Mouse (Mus musculus): ENCODE measurements around the gene Ptgir. TPM values are rescaled to one million over a fixed set of nuclear protein-coding genes. Genes with fewer than 3 reads are reported as not detected.

Ptgir gene
- polyA plus RNA-seq, 1 experiment from 2014 or later = 1.6 TPM

DNA sequence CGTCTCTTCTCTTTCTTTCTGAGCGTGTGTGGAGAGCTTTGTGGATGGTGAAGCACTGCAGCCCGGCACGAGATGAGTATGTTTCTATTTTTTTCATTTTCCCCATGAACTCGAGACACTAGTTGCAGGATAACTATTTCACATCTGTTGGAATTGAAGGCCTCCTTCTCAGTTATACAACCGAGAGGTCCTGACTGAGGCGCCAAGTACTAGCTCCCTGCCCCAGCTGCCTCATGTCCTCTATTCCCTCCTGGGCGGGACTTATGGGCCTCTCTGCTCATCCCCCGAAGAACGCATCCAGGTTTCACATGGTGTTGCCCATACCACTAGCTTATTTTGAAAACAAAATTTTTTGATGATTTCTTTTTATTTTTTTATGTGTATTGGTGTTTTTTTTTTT is 10.8 kb upstream of the Ptgir start:
- Histone ChIP-seq H3K4me1 (ENCODE audit: insufficient read depth) (peaks cover 8% of the 10 kb centered on the region; the same call in 1 of the 2 replicates), H3K27me3 (ENCODE audit: insufficient read depth, low read length) (peaks cover 20% of the 10 kb centered on the region), H3K9ac (peak overlapping the region; percentile 9; the same call in 1 of the 2 replicates), H3K9me3 (ENCODE audit: low read depth, low read length) (no peaks in the 10 kb centered on the region), H3K4me3 (ENCODE audit: low read depth, low read length) (peak overlapping the region; percentile 21; the same call in 1 of the 2 replicates), H3K4me2 (peak overlapping the region; percentile 60), H3K36me3 (ENCODE audit: insufficient read depth) (no peaks in the 10 kb centered on the region), H3K27ac (ENCODE audit: low read depth) (no peak overlapping the region)
- WGBS = 24% methylated on average over 10 of the region's 10 CpGs
- DNase-seq (no peak), ATAC-seq (ENCODE audit: insufficient read depth) (no peak)
- TF ChIP-seq CTCF (IDR thresholded peaks at IDR 0.05; ENCODE audit: low read depth) = no peak

DNA sequence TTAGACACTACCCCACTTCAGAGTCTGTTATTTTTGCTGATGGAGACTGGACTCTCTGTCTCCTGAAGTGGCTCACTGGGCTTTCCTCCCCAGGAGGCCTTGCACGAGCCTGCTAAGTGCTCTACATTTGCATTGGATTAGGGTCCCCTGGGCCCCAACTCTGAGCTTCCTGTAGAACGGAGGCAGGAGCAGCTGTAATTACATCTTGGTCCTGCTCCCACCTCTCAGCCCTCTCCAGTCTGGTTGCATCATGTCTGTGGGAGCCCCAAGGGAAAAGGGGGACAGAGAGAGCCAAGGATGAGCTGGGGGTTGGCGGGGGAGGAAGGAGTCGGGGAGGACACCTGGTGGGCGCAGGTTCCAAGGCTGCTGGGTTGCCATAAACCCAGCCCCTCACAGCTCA is 5.8 kb upstream of the Ptgir start:
- TF ChIP-seq CTCF (IDR thresholded peaks at IDR 0.05; ENCODE audit: low read depth) = no peak
- 31% methylated on average over 5 of the region's 5 CpGs for WGBS
- no peak overlapping the region for H3K4me2 ChIP-seq
- H3K27ac ChIP-seq (ENCODE audit: low read depth) = no peak overlapping the region
- H3K4me1 ChIP-seq (ENCODE audit: insufficient read depth) = peaks cover 3% of the 10 kb centered on the region
- ATAC-seq (ENCODE audit: insufficient read depth) (no peak), DNase-seq (no peak)
- no peak overlapping the region for H3K9ac ChIP-seq
- peaks cover 4% of the 10 kb centered on the region for H3K27me3 ChIP-seq (ENCODE audit: insufficient read depth, low read length)
- H3K4me3 ChIP-seq (ENCODE audit: low read depth, low read length) = no peak overlapping the region
- H3K36me3 ChIP-seq (ENCODE audit: insufficient read depth) = no peaks in the 10 kb centered on the region
- H3K9me3 ChIP-seq (ENCODE audit: low read depth, low read length) = no peaks in the 10 kb centered on the region

DNA sequence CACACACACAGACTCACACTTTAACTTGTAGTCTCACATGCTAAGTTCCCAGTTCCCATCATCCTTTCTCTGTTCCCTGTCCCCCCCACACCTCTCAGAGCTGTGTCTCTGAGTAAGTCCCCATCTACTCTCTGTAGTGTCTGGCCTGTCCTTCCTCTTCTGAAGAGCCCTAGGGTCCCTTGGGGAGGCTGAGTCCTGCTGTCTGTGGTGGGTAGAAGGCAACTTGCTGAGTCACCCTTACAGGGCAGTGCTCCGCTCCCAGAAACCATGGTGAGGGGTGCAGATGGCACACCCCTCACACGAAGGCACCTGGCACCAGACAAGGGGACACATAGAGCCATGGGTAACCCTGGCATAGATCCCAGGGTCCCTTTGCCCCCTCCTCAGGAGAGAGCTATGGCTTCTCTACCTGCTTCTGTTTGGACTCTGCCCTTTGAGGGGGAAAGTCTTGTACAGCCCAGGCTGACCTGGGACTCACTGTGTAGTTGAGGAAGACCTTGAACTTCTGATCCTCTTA is 2.8 kb upstream of the Ptgir start:
- DNase-seq (no peak), ATAC-seq (ENCODE audit: insufficient read depth) (no peak)
- Histone ChIP-seq H3K9me3 (ENCODE audit: low read depth, low read length) (no peaks in the 10 kb centered on the region), H3K36me3 (ENCODE audit: insufficient read depth) (no peaks in the 10 kb centered on the region), H3K27me3 (ENCODE audit: insufficient read depth, low read length) (peaks cover 8% of the 10 kb centered on the region), H3K4me2 (no peak overlapping the region), H3K9ac (no peak overlapping the region), H3K4me1 (ENCODE audit: insufficient read depth) (peaks cover 16% of the 10 kb centered on the region), H3K27ac (ENCODE audit: low read depth) (no peak overlapping the region), H3K4me3 (ENCODE audit: low read depth, low read length) (no peak overlapping the region)
- WGBS = 82% methylated on average over 2 of the region's 2 CpGs
- TF ChIP-seq CTCF (IDR thresholded peaks at IDR 0.05; ENCODE audit: low read depth) = no peak

DNA sequence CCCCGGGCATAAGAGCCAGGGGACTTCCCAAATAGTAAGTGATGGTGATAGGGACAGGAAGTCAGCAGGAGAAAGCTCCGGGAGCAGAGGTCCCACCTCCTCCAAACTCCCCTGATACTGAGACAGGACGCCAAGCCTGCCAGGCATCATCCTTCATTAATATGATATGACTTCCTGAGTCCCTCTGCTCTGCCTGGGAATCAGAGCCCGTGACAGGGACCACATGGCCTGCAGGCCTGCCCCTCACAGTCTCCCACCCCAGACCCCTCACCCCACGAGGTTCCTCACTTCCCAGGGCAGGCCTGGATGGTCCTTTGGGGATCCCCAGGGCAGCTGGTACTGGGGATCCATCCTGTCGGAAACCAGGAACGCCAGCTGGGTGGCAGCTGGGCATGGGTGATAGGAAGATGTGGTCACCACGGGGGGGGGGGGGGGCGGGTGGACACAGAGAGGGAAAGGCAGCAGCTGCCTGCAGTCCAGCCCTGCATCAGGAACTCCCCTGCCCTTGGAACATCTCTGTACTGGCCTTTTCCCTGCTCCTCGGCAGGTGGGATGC is 2.1 kb upstream of the Ptgir start:
- H3K27ac ChIP-seq (ENCODE audit: low read depth) = no peak overlapping the region
- ATAC-seq (ENCODE audit: insufficient read depth) = no peak
- WGBS = 36% methylated on average over 9 of the region's 10 CpGs
- H3K9me3 ChIP-seq (ENCODE audit: low read depth, low read length) = no peaks in the 10 kb centered on the region
- peaks cover 11% of the 10 kb centered on the region for H3K27me3 ChIP-seq (ENCODE audit: insufficient read depth, low read length)
- no peak overlapping the region for H3K4me2 ChIP-seq
- no peak for DNase-seq
- peaks cover 16% of the 10 kb centered on the region for H3K4me1 ChIP-seq (ENCODE audit: insufficient read depth)
- TF ChIP-seq CTCF (IDR thresholded peaks at IDR 0.05; ENCODE audit: low read depth) = no peak
- H3K36me3 ChIP-seq (ENCODE audit: insufficient read depth) = no peaks in the 10 kb centered on the region
- H3K4me3 ChIP-seq (ENCODE audit: low read depth, low read length) = no peak overlapping the region
- no peak overlapping the region for H3K9ac ChIP-seq

DNA sequence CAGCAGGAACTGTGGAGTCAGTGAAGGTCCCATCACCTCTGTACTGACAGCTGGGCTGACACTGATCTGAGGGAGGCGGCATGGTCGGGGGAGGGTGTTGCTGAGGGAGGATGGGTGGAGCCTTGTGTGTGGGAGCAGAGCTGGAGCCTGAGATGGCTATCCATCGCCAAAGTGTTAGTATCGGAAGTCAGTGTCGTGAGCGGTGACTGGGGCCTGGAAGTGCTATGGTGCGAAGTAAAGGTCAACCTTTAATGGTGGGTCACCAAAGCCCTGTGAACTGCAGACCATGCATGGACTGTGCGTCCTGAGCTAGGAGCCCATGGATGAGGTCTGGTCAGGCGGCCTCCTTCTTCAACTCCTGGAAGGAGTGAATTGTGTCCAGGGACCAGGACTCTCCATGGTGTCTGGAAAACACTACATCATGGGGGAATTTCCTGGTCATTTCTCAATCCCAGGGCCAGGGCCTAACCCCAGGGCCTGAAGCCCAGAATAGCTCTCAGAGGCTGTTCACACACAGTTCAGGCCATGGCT is 734 bp upstream of the Ptgir start:
- Histone ChIP-seq H3K9me3 (ENCODE audit: low read depth, low read length) (no peaks in the 10 kb centered on the region), H3K4me2 (no peak overlapping the region), H3K27me3 (ENCODE audit: insufficient read depth, low read length) (peaks cover 12% of the 10 kb centered on the region; the same call in 1 of the 2 replicates), H3K9ac (no peak overlapping the region), H3K4me3 (ENCODE audit: low read depth, low read length) (no peak overlapping the region), H3K4me1 (ENCODE audit: insufficient read depth) (peaks cover 16% of the 10 kb centered on the region), H3K36me3 (ENCODE audit: insufficient read depth) (no peaks in the 10 kb centered on the region), H3K27ac (ENCODE audit: low read depth) (no peak overlapping the region)
- ATAC-seq (ENCODE audit: insufficient read depth) = peak; percentile 40
- TF ChIP-seq CTCF (IDR thresholded peaks at IDR 0.05; ENCODE audit: low read depth) = no peak
- WGBS = 35% methylated on average over 9 of the region's 9 CpGs
- DNase-seq = peak; percentile 51

DNA sequence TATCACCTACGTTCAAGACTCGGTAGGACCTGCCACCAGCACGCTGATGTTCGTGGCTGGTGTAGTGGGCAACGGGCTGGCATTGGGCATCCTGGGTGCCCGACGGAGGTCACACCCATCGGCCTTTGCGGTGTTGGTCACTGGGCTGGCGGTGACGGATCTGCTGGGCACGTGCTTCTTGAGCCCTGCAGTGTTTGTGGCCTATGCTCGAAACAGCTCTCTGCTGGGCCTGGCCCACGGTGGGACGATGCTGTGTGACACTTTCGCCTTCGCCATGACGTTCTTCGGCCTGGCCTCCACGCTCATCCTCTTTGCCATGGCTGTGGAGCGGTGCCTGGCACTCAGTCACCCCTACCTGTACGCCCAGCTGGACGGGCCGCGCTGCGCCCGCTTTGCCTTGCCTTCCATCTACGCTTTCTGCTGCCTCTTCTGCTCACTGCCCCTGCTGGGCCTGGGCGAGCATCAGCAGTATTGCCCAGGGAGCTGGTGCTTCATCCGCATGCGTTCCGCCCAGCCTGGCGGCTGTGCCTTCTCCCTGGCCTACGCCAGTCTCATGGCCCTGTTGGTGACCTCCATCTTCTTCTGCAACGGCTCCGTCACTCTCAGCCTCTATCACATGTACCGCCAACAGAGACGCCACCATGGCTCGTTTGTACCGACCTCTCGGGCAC is 734 bp downstream of the Ptgir start:
- Histone ChIP-seq H3K4me3 (ENCODE audit: low read depth, low read length) (no peak overlapping the region), H3K4me2 (no peak overlapping the region), H3K27ac (ENCODE audit: low read depth) (no peak overlapping the region), H3K27me3 (ENCODE audit: insufficient read depth, low read length) (peaks cover 10% of the 10 kb centered on the region; the same call in 1 of the 2 replicates), H3K9me3 (ENCODE audit: low read depth, low read length) (no peaks in the 10 kb centered on the region), H3K4me1 (ENCODE audit: insufficient read depth) (peaks cover 16% of the 10 kb centered on the region), H3K36me3 (ENCODE audit: insufficient read depth) (no peaks in the 10 kb centered on the region), H3K9ac (0 out of 2 replicates have a peak overlapping the region, but pooled peaks have one; percentile 13)
- TF ChIP-seq CTCF (IDR thresholded peaks at IDR 0.05; ENCODE audit: low read depth) = no peak
- WGBS = 88% methylated on average over 41 of the region's 41 CpGs
- DNase-seq = no peak
- no peak for ATAC-seq (ENCODE audit: insufficient read depth)

DNA sequence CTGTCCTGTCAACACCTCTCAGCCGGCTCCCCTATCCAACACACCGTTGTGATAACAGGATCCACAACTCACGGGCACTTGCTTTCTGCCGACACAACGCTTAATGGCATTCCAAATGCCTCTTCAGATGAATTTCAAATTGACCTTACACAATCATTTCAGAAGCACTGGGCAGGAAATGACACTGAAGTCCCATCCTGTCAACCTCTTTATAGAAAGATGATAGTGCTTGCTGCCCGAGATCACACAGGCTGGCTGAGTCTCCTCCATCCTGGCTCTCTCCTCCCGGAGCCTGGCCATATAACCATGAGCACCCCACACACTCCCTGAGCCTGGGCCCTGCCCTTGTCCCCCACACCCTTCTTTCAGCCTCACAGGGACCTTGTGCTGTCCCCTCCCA is 1.6 kb downstream of the Ptgir start:
- Histone ChIP-seq H3K4me3 (ENCODE audit: low read depth, low read length) (no peak overlapping the region), H3K27ac (ENCODE audit: low read depth) (no peak overlapping the region), H3K4me1 (ENCODE audit: insufficient read depth) (peaks cover 16% of the 10 kb centered on the region), H3K9me3 (ENCODE audit: low read depth, low read length) (no peaks in the 10 kb centered on the region), H3K9ac (no peak overlapping the region; the same call in 1 of the 2 replicates), H3K27me3 (ENCODE audit: insufficient read depth, low read length) (peaks cover 10% of the 10 kb centered on the region; the same call in 1 of the 2 replicates), H3K36me3 (ENCODE audit: insufficient read depth) (no peaks in the 10 kb centered on the region), H3K4me2 (peak overlapping the region; percentile 32; the same call in 1 of the 2 replicates)
- no peak for DNase-seq
- ATAC-seq (ENCODE audit: insufficient read depth) = no peak
- WGBS = 23% methylated on average over 7 of the region's 7 CpGs
- TF ChIP-seq CTCF (IDR thresholded peaks at IDR 0.05; ENCODE audit: low read depth) = no peak

All from lung, embryonic 14.5 days (tissue).